Mouse (Mus musculus) mouse embryonic stem cell (cell line): ENCODE results near the gene Zfp451.
"Not testable (repeated sequence)": the region's sequence is repeated elsewhere in the genome, so short reads cannot be mapped to it uniquely, and the experiment has no call there.

Source experiments
- in situ Hi-C, 2 experiments: fragments of 300-500 bp; cut with MboI; formaldehyde crosslinking; loops; 1 replicate in 1 of 2; 3 replicates in 1 of 2; pipeline ENCODE4 v1.14.3; 2019 to 2020; ENCODE audit warnings: low sequenced_read_pairs in 2 of 2, low pct_unique_long_range_greater_than_20kb in 1 of 2, mixed read lengths in 1 of 2; ENCODE audit not compliant: unreplicated experiment in 1 of 2

Zfp451 gene

GRCm38 (mm10) chr1:33765468-33766080, 48.8 kb downstream of the Zfp451 start:
- in situ Hi-C loops: no loop called here

GRCm38 (mm10) chr1:33763826-33764225, 50.6 kb downstream of the Zfp451 start:
- in situ Hi-C loops: no loop called here

- in situ Hi-C loops: no loop called here
Observed at GRCm38 (mm10) chr1:33758488-33758887, 55.9 kb downstream of the Zfp451 start.

- in situ Hi-C loops: no loop called here
Observed at GRCm38 (mm10) chr1:33757491-33758041, 56.8 kb downstream of the Zfp451 start, which contains the start of gene Bag2. Gene Bag2, minus strand, starts transcription at chr1:33757795.

GRCm38 (mm10) chr1:33757033-33757413, 57.4 kb downstream of the Zfp451 start:
- in situ Hi-C loops: no loop called here

GRCm38 (mm10) chr1:33756258-33757032, 58.0 kb downstream of the Zfp451 start:
- in situ Hi-C loops: no loop called here

GRCm38 (mm10) chr1:33755799-33756198, 58.6 kb downstream of the Zfp451 start:
- in situ Hi-C loops: no loop called here

- in situ Hi-C loops: no loop called here
Observed at GRCm38 (mm10) chr1:33754965-33755735, 59.2 kb downstream of the Zfp451 start.

- in situ Hi-C loops: no loop called here
Observed at GRCm38 (mm10) chr1:33754089-33754488, 60.3 kb downstream of the Zfp451 start.

GRCm38 (mm10) chr1:33751283-33751682, 63.1 kb downstream of the Zfp451 start:
- in situ Hi-C loops: no loop called here

GRCm38 (mm10) chr1:33749709-33750108, 64.7 kb downstream of the Zfp451 start:
- in situ Hi-C loops: not testable (repeated sequence)

- in situ Hi-C loops: no loop called here
Observed at GRCm38 (mm10) chr1:33749109-33749508, 65.3 kb downstream of the Zfp451 start.

GRCm38 (mm10) chr1:33745901-33746300, 68.5 kb downstream of the Zfp451 start:
- in situ Hi-C loops: no loop called here

GRCm38 (mm10) chr1:33744815-33745214, 69.6 kb downstream of the Zfp451 start:
- in situ Hi-C loops: not testable (repeated sequence)

GRCm38 (mm10) chr1:33742903-33743302, 71.5 kb downstream of the Zfp451 start:
- in situ Hi-C loops: no loop called here

- in situ Hi-C loops: loop anchor here in 1 of 2 experiments (10.0 kb wide), 1 partner anchor 55 kb away; no protein-coding TSS in a partner anchor
Observed at GRCm38 (mm10) chr1:33739302-33739701, 75.1 kb downstream of the Zfp451 start.

- in situ Hi-C loops: loop anchor here in 1 of 2 experiments (10.0 kb wide), 1 partner anchor 54 kb away; no protein-coding TSS in a partner anchor
Observed at GRCm38 (mm10) chr1:33738681-33739278, 75.6 kb downstream of the Zfp451 start.

- in situ Hi-C loops: loop anchor here in 1 of 2 experiments (10.0 kb wide), 1 partner anchor 53 kb away; no protein-coding TSS in a partner anchor
Observed at GRCm38 (mm10) chr1:33738281-33738680, 76.1 kb downstream of the Zfp451 start.
